Mouse (Mus musculus): Measurements from ENCODE around the gene Serinc2. TPM values are rescaled to one million over a fixed set of nuclear protein-coding genes. Genes with fewer than 3 reads are reported as not detected.
A peak's percentile ranks its signal among the peaks of the same experiment; 100 is the strongest.

Gene Serinc2
- total RNA-seq (2017), result not detected in 2 replicates

- ATAC-seq (replicated peaks; ENCODE audit: low read depth, poor library complexity, severe bottlenecking), result no peak
Measured at GRCm38 (mm10) chr4:130279105-130279504, at the start of gene Serinc2. Gene Serinc2 (minus strand): TSS chr4:130279205.

GRCm38 (mm10) chr4:130327366-130327765 is 48.4 kb upstream of the Serinc2 start:
- no peak for ATAC-seq (replicated peaks; ENCODE audit: low read depth, poor library complexity, severe bottlenecking)

DNA sequence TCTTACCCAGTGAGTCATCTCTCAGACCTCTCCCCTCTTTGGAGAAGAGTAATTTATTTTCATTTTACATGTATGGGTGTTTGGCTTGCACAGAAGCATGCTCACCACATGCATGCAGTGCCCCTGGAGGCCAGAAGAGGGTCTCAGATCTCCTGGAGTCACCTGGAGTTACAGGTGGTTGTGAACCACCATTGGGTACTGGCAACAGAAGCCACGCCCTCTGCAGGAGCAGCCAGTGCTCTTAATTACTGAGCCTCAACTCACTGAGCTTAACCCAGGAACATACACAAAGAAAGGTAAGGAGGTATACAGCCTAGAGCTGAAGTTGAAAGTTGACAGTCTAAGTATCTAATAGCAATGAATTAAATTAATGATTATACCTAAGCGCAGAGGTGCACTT is 46.4 kb upstream of the Serinc2 start:
- ATAC-seq (replicated peaks; ENCODE audit: low read depth, poor library complexity, severe bottlenecking), result no peak

DNA sequence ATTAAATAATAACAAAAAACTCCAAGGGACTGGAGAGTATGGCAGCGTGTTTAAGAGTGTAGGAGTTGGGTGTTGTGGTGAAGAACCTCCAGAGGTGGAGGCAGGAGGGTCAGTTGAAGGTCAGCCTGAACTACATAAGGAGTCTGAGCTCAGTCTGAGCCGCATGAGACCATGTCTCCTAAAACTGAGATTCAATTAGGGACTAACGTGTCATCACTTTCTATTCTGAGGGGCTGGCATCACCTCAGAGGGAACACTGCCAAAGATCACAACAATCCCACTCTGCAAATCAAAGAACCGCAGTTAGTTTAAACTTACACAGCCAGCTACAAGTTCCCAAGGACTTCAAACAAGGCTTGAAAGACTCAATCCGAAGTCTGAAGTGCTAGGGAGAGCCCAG is 44.6 kb upstream of the Serinc2 start:
- ATAC-seq (replicated peaks; ENCODE audit: low read depth, poor library complexity, severe bottlenecking), result no peak

DNA sequence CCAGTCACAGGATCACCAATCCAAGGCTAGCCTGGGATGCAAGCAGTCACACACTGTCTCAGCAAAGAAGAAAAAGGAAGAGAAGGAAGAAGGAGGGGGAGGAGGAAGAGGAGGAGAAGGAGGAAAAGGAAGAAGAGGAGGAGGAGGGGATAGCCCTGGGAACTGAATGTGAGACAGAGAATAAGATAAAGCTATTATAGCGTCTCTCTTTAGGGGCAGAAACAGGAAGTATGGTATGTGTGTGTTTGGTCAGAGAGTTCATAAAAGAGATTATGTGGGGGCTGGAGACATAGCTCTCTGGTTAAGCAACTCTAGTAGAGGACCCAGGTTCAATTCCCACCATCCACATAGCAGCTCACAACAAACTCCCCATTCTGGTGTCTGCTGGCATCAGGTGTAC is 44.2 kb upstream of the Serinc2 start:
- no peak for ATAC-seq (replicated peaks; ENCODE audit: low read depth, poor library complexity, severe bottlenecking)

- ATAC-seq (replicated peaks; ENCODE audit: low read depth, poor library complexity, severe bottlenecking), result no peak
Measured at GRCm38 (mm10) chr4:130322567-130322966, 43.6 kb upstream of the Serinc2 start.

GRCm38 (mm10) chr4:130321640-130322039 is 42.6 kb upstream of the Serinc2 start:
- no peak for ATAC-seq (replicated peaks; ENCODE audit: low read depth, poor library complexity, severe bottlenecking)

DNA sequence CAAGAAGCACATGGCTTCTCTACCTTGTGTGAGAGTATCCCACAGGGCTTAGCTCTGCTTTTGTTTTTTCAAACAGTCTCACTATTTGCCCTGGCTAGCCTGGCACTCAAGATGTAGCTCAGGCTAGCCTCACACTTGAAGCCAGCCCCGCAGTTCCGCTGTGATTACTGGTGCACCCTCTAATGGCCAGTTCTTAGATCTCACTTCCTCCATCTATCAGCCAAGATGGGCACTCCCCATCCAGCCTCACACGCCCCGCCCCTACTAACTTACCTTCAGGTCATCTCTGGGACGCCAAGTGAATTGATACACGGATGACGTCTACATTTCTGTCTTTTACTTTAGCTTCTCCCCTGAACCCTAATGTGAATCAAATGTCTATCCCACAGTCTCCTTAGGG is 40.6 kb upstream of the Serinc2 start:
- no peak for ATAC-seq (replicated peaks; ENCODE audit: low read depth, poor library complexity, severe bottlenecking)

DNA sequence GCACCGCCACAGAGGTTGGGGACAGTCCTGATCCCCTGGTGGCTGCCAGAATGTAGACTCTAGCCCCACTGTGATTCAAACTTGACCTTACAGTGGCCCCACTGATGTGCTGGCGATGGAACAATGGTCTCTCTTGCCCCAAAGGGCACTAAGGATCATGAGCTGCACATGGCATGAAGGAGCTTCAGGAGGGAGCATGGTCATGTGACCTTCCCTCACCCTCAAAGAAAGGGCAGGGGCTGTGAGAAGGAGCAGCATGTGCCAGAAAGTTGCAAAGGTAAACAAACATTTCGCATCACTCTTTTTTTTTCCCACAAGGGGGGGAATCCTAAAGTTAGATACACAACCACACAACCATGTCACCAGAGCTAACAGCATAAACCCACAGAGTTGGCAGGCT is 39.1 kb upstream of the Serinc2 start:
- ATAC-seq (replicated peaks; ENCODE audit: low read depth, poor library complexity, severe bottlenecking), result no peak

GRCm38 (mm10) chr4:130316691-130317090 is 37.7 kb upstream of the Serinc2 start:
- ATAC-seq (replicated peaks; ENCODE audit: low read depth, poor library complexity, severe bottlenecking), result no peak

DNA sequence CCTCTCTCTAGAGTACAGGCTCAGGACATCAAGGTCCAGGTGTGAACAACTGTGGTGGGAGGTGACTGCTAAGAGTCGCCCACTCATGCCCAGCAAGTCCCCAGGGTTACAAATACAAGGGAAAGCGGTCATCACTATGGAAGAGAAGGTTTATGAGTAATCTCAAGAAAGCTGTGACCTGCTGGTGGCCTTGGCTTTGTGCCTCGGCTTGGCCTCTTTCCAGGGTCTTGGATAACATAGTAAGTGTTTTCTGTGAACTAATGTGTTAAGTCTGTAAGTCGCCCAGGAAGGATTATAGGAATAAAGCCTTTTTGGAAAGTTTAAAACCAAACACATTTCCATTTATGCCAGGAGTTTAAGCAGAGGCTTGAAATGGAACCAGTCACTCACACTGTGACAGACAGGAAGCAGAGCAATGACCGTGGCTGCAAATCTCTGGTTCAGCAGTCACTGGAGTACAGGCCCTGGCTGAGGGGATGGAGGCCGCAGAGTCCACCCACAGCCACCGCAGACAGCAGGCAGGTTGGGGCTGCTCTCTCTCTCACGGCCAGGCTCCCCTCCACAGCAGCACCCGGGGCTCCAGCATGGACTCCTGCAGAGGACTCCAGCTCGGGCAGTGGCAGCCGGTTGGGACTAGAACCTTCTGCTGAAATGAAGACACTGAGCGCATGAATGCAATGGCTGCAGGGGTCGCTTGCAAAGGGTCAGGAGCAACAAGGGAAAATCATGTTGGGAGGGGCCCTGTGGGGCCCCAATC is 36.9 kb upstream of the Serinc2 start:
- ATAC-seq (replicated peaks; ENCODE audit: low read depth, poor library complexity, severe bottlenecking), result no peak

- ATAC-seq (replicated peaks; ENCODE audit: low read depth, poor library complexity, severe bottlenecking), result no peak
Measured at GRCm38 (mm10) chr4:130313552-130313951, 34.5 kb upstream of the Serinc2 start.

DNA sequence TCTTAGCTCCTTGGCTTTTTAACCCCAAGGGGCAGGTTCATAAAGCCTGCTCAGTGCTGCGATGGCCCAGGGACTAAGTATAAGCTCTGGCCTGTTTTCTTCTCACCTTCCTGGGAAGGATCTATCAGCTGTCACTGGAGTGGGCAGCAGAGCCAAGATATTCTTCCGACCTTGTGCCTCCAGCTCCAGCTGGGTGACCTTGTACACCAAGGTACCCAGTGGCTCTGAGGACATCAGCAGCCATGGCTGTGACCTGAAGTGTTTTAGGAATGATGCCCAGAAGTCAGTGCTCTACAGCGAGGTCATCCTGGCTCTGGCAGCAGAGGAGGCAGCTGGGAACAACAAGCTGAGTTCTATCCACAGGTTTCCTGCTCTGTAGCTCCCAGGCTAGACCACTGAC is 33.5 kb upstream of the Serinc2 start:
- ATAC-seq (replicated peaks; ENCODE audit: low read depth, poor library complexity, severe bottlenecking), result no peak

GRCm38 (mm10) chr4:130309254-130309653 is 30.2 kb upstream of the Serinc2 start:
- ATAC-seq (replicated peaks; ENCODE audit: low read depth, poor library complexity, severe bottlenecking), result no peak

DNA sequence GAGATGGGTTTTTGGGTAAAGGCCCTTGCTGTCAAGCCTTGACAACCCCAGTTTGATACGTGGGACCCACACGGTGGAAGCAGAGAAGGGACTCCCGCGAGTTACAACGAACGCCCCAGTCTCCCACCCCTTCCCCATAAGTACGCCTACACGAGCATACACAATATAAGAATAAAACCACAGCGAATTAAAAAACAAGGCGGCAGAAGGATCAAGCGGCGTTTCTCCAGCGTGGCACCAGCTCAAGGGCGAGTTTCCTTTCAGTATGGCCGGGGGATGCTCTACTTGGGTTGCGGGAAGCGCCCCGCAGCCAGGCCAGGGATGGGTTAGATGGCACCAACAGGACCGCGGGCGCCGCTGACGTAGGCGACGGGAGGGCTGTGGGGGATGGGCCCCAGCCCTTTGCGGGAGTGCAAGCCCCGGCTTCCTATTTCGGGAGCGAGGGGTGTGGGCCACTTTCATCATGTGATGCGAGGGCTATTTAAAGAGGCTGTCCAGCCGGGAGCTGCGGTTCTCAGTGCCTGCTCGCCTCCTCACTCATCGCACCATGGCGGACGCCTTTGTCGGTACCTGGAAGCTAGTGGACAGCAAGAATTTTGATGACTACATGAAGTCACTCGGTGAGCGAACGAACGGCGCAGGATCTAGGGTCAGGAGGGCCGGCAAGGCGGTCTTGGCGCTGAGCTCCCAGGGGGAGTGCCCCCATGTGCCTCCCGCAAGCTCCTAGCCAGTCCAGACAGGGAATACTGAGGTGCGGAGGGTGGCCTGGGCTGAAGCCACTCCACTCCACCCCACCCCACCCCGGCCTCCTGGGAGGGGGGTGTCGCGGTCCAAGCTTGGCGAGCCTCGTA is 29.5 kb upstream of the Serinc2 start, which contains the start of the genes Fabp3 and Gm10570:
TSS of gene Fabp3 (plus strand) at position 365 of the 851 bp plus-strand sequence.
TSS of gene Gm10570 (minus strand) at position 444 of the 851 bp plus-strand sequence.
- peak; percentile 29 for ATAC-seq (replicated peaks; ENCODE audit: low read depth, poor library complexity, severe bottlenecking)

DNA sequence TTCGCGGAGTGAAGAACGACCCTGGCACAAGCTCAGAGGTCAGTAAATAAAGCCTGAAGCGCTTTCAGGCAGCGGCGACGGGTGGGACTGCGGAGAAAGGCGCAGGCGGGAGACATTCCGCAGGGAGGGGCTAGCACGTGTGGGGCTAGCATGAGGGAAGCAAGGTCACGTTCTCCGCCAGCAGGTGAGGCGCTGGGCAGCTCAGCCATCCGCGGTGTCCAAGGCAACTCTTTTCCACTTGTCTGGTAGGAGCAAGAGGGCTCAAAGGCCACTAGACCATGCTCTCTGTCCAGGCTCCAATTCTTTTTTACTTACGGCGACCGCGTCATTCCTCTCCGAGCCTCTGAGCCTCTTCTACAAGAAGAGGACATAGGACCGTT is 28.8 kb upstream of the Serinc2 start:
- peak; percentile 54 for ATAC-seq (replicated peaks; ENCODE audit: low read depth, poor library complexity, severe bottlenecking)

- ATAC-seq (replicated peaks; ENCODE audit: low read depth, poor library complexity, severe bottlenecking), result no peak
Measured at GRCm38 (mm10) chr4:130306796-130307630, 28.0 kb upstream of the Serinc2 start.

- no peak for ATAC-seq (replicated peaks; ENCODE audit: low read depth, poor library complexity, severe bottlenecking)
Measured at GRCm38 (mm10) chr4:130304746-130305145, 25.7 kb upstream of the Serinc2 start.

GRCm38 (mm10) chr4:130302285-130302870 is 23.4 kb upstream of the Serinc2 start:
- no peak for ATAC-seq (replicated peaks; ENCODE audit: low read depth, poor library complexity, severe bottlenecking)

- ATAC-seq (replicated peaks; ENCODE audit: low read depth, poor library complexity, severe bottlenecking), result no peak
Measured at GRCm38 (mm10) chr4:130299629-130300018, 20.6 kb upstream of the Serinc2 start.

Measured in common myeloid progenitor, adult 5-6 weeks (primary cell).